Mouse (Mus musculus): Measurements from ENCODE around the gene Mlxipl. TPM values are rescaled to one million over a fixed set of nuclear protein-coding genes. Genes with fewer than 3 reads are reported as not detected.

The Mlxipl gene
- polyA plus RNA-seq, 1 experiment from 2014 or later = 1.6 TPM

- H3K9me3 ChIP-seq (ENCODE audit: control insufficient read depth, low read length) = no peaks in the 10 kb centered on the region
- no peak overlapping the region for H3K27ac ChIP-seq (ENCODE audit: low read depth, low read length)
- peaks cover 16% of the 10 kb centered on the region; the same call in 1 of the 2 replicates for H3K36me3 ChIP-seq (ENCODE audit: control insufficient read depth, insufficient read depth, low read length)
- no peaks in the 10 kb centered on the region for H3K27me3 ChIP-seq (ENCODE audit: control insufficient read depth, insufficient read depth, low read length)
- H3K9ac ChIP-seq (ENCODE audit: low read depth, low read length) = no peak overlapping the region
- no peak overlapping the region for H3K4me2 ChIP-seq (replicated peaks; ENCODE audit: low read depth, low read length)
- DNase-seq (ENCODE audit: low spot score) (no peak), ATAC-seq (ENCODE audit: low FRiP score) (no peak)
- no peaks in the 10 kb centered on the region for H3K4me1 ChIP-seq (replicated peaks; ENCODE audit: control insufficient read depth, insufficient read depth, low read length)
- H3K4me3 ChIP-seq (ENCODE audit: low read depth, low read length) = no peak overlapping the region
These were observed 85.4 kb downstream of the Mlxipl start for GRCm38 (mm10) chr5:135175086-135175485.

- 80% methylated on average over 3 of the region's 3 CpGs for WGBS
- no peak overlapping the region for H3K4me2 ChIP-seq (replicated peaks; ENCODE audit: low read depth, low read length)
- ATAC-seq (ENCODE audit: low FRiP score) (no peak), DNase-seq (ENCODE audit: low spot score) (no peak)
- H3K9ac ChIP-seq (ENCODE audit: low read depth, low read length) = no peak overlapping the region
- no peak overlapping the region for H3K27ac ChIP-seq (ENCODE audit: low read depth, low read length)
- no peaks in the 10 kb centered on the region for H3K27me3 ChIP-seq (ENCODE audit: control insufficient read depth, insufficient read depth, low read length)
- no peaks in the 10 kb centered on the region for H3K9me3 ChIP-seq (ENCODE audit: control insufficient read depth, low read length)
- peaks cover 9% of the 10 kb centered on the region; the same call in 1 of the 2 replicates for H3K36me3 ChIP-seq (ENCODE audit: control insufficient read depth, insufficient read depth, low read length)
- no peak overlapping the region for H3K4me3 ChIP-seq (ENCODE audit: low read depth, low read length)
- no peaks in the 10 kb centered on the region for H3K4me1 ChIP-seq (replicated peaks; ENCODE audit: control insufficient read depth, insufficient read depth, low read length)
These were observed 88.8 kb downstream of the Mlxipl start for GRCm38 (mm10) chr5:135178523-135178922.

GRCm38 (mm10) chr5:135178996-135179395 lies 89.3 kb downstream of the Mlxipl start:
- ATAC-seq (ENCODE audit: low FRiP score) = no peak
- Histone ChIP-seq H3K4me3 (ENCODE audit: low read depth, low read length) (no peak overlapping the region), H3K27me3 (ENCODE audit: control insufficient read depth, insufficient read depth, low read length) (no peaks in the 10 kb centered on the region), H3K27ac (ENCODE audit: low read depth, low read length) (no peak overlapping the region), H3K9me3 (ENCODE audit: control insufficient read depth, low read length) (no peaks in the 10 kb centered on the region), H3K4me2 (replicated peaks; ENCODE audit: low read depth, low read length) (no peak overlapping the region), H3K9ac (ENCODE audit: low read depth, low read length) (no peak overlapping the region), H3K4me1 (replicated peaks; ENCODE audit: control insufficient read depth, insufficient read depth, low read length) (no peaks in the 10 kb centered on the region), H3K36me3 (ENCODE audit: control insufficient read depth, insufficient read depth, low read length) (peaks cover 9% of the 10 kb centered on the region; the same call in 1 of the 2 replicates)
- 89% methylated on average over 4 of the region's 4 CpGs for WGBS
- no peak for DNase-seq (ENCODE audit: low spot score)

- WGBS = 89% methylated on average over 6 of the region's 7 CpGs
- Histone ChIP-seq H3K9me3 (ENCODE audit: control insufficient read depth, low read length) (no peaks in the 10 kb centered on the region), H3K9ac (ENCODE audit: low read depth, low read length) (no peak overlapping the region), H3K27me3 (ENCODE audit: control insufficient read depth, insufficient read depth, low read length) (no peaks in the 10 kb centered on the region), H3K4me3 (ENCODE audit: low read depth, low read length) (no peak overlapping the region), H3K4me1 (replicated peaks; ENCODE audit: control insufficient read depth, insufficient read depth, low read length) (no peaks in the 10 kb centered on the region), H3K36me3 (ENCODE audit: control insufficient read depth, insufficient read depth, low read length) (peaks cover 9% of the 10 kb centered on the region; the same call in 1 of the 2 replicates), H3K4me2 (replicated peaks; ENCODE audit: low read depth, low read length) (no peak overlapping the region), H3K27ac (ENCODE audit: low read depth, low read length) (no peak overlapping the region)
- no peak for DNase-seq (ENCODE audit: low spot score)
- no peak for ATAC-seq (ENCODE audit: low FRiP score)
These were observed 89.9 kb downstream of the Mlxipl start for GRCm38 (mm10) chr5:135179616-135180015.

- WGBS = 94% methylated on average over 14 of the region's 14 CpGs
- no peak overlapping the region for H3K4me3 ChIP-seq (ENCODE audit: low read depth, low read length)
- no peaks in the 10 kb centered on the region for H3K4me1 ChIP-seq (replicated peaks; ENCODE audit: control insufficient read depth, insufficient read depth, low read length)
- H3K9me3 ChIP-seq (ENCODE audit: control insufficient read depth, low read length) = no peaks in the 10 kb centered on the region
- DNase-seq (ENCODE audit: low spot score) = no peak
- H3K27me3 ChIP-seq (ENCODE audit: control insufficient read depth, insufficient read depth, low read length) = no peaks in the 10 kb centered on the region
- H3K9ac ChIP-seq (ENCODE audit: low read depth, low read length) = no peak overlapping the region
- no peak overlapping the region for H3K27ac ChIP-seq (ENCODE audit: low read depth, low read length)
- H3K36me3 ChIP-seq (ENCODE audit: control insufficient read depth, insufficient read depth, low read length) = peaks cover 9% of the 10 kb centered on the region; the same call in 1 of the 2 replicates
- H3K4me2 ChIP-seq (replicated peaks; ENCODE audit: low read depth, low read length) = no peak overlapping the region
- ATAC-seq (ENCODE audit: low FRiP score) = no peak
These were observed 91.1 kb downstream of the Mlxipl start for GRCm38 (mm10) chr5:135180796-135181195.

- Histone ChIP-seq H3K4me3 (ENCODE audit: low read depth, low read length) (no peak overlapping the region), H3K27me3 (ENCODE audit: control insufficient read depth, insufficient read depth, low read length) (no peaks in the 10 kb centered on the region), H3K36me3 (ENCODE audit: control insufficient read depth, insufficient read depth, low read length) (peaks cover 9% of the 10 kb centered on the region; the same call in 1 of the 2 replicates), H3K4me1 (replicated peaks; ENCODE audit: control insufficient read depth, insufficient read depth, low read length) (no peaks in the 10 kb centered on the region), H3K9ac (ENCODE audit: low read depth, low read length) (no peak overlapping the region), H3K9me3 (ENCODE audit: control insufficient read depth, low read length) (no peaks in the 10 kb centered on the region), H3K4me2 (replicated peaks; ENCODE audit: low read depth, low read length) (no peak overlapping the region), H3K27ac (ENCODE audit: low read depth, low read length) (no peak overlapping the region)
- no peak for ATAC-seq (ENCODE audit: low FRiP score)
- WGBS = 66% methylated on average over 6 of the region's 6 CpGs
- no peak for DNase-seq (ENCODE audit: low spot score)
These were observed 92.1 kb downstream of the Mlxipl start for GRCm38 (mm10) chr5:135181776-135182175.

- DNase-seq (ENCODE audit: low spot score) (no peak), ATAC-seq (ENCODE audit: low FRiP score) (no peak)
- Histone ChIP-seq H3K4me3 (ENCODE audit: low read depth, low read length) (no peak overlapping the region), H3K27me3 (ENCODE audit: control insufficient read depth, insufficient read depth, low read length) (no peaks in the 10 kb centered on the region), H3K36me3 (ENCODE audit: control insufficient read depth, insufficient read depth, low read length) (peaks cover 7% of the 10 kb centered on the region; the same call in 1 of the 2 replicates), H3K9me3 (ENCODE audit: control insufficient read depth, low read length) (no peaks in the 10 kb centered on the region), H3K4me2 (replicated peaks; ENCODE audit: low read depth, low read length) (no peak overlapping the region), H3K9ac (ENCODE audit: low read depth, low read length) (no peak overlapping the region), H3K27ac (ENCODE audit: low read depth, low read length) (no peak overlapping the region), H3K4me1 (replicated peaks; ENCODE audit: control insufficient read depth, insufficient read depth, low read length) (no peaks in the 10 kb centered on the region)
- WGBS = 56% methylated on average over 8 of the region's 8 CpGs
These were observed 93.6 kb downstream of the Mlxipl start for GRCm38 (mm10) chr5:135183131-135183861.

GRCm38 (mm10) chr5:135185016-135185415 lies 95.3 kb downstream of the Mlxipl start:
- no peak overlapping the region for H3K4me3 ChIP-seq (ENCODE audit: low read depth, low read length)
- WGBS = 100% methylated on average over 3 of the region's 3 CpGs
- DNase-seq (ENCODE audit: low spot score) (no peak), ATAC-seq (ENCODE audit: low FRiP score) (no peak)
- 0 out of 2 replicates have a peak, but pooled peaks cover 2% of the 10 kb centered on the region for H3K36me3 ChIP-seq (ENCODE audit: control insufficient read depth, insufficient read depth, low read length)
- no peaks in the 10 kb centered on the region for H3K9me3 ChIP-seq (ENCODE audit: control insufficient read depth, low read length)
- no peaks in the 10 kb centered on the region for H3K27me3 ChIP-seq (ENCODE audit: control insufficient read depth, insufficient read depth, low read length)
- H3K4me2 ChIP-seq (replicated peaks; ENCODE audit: low read depth, low read length) = no peak overlapping the region
- no peak overlapping the region for H3K9ac ChIP-seq (ENCODE audit: low read depth, low read length)
- peaks cover 8% of the 10 kb centered on the region; the same call in 1 of the 2 replicates for H3K4me1 ChIP-seq (replicated peaks; ENCODE audit: control insufficient read depth, insufficient read depth, low read length)
- H3K27ac ChIP-seq (ENCODE audit: low read depth, low read length) = no peak overlapping the region

GRCm38 (mm10) chr5:135185596-135185995 lies 95.9 kb downstream of the Mlxipl start:
- peak; percentile 37 for DNase-seq (ENCODE audit: low spot score)
- no peak overlapping the region for H3K27ac ChIP-seq (ENCODE audit: low read depth, low read length)
- H3K9me3 ChIP-seq (ENCODE audit: control insufficient read depth, low read length) = no peaks in the 10 kb centered on the region
- no peak overlapping the region for H3K4me3 ChIP-seq (ENCODE audit: low read depth, low read length)
- H3K27me3 ChIP-seq (ENCODE audit: control insufficient read depth, insufficient read depth, low read length) = no peaks in the 10 kb centered on the region
- H3K4me1 ChIP-seq (replicated peaks; ENCODE audit: control insufficient read depth, insufficient read depth, low read length) = peaks cover 8% of the 10 kb centered on the region; the same call in 1 of the 2 replicates
- H3K9ac ChIP-seq (ENCODE audit: low read depth, low read length) = no peak overlapping the region
- H3K36me3 ChIP-seq (ENCODE audit: control insufficient read depth, insufficient read depth, low read length) = 0 out of 2 replicates have a peak, but pooled peaks cover 2% of the 10 kb centered on the region
- no peak overlapping the region for H3K4me2 ChIP-seq (replicated peaks; ENCODE audit: low read depth, low read length)
- WGBS = 36% methylated on average over 3 of the region's 3 CpGs
- no peak for ATAC-seq (ENCODE audit: low FRiP score)
